Mouse (Mus musculus): ENCODE data around the gene Sdk2. TPM values are rescaled to one million over a fixed set of nuclear protein-coding genes. Genes with fewer than 3 reads are reported as not detected.

Sdk2 gene
- total RNA-seq, 2 experiments from 2014 or later = 25.5 to 26.9 TPM

DNA sequence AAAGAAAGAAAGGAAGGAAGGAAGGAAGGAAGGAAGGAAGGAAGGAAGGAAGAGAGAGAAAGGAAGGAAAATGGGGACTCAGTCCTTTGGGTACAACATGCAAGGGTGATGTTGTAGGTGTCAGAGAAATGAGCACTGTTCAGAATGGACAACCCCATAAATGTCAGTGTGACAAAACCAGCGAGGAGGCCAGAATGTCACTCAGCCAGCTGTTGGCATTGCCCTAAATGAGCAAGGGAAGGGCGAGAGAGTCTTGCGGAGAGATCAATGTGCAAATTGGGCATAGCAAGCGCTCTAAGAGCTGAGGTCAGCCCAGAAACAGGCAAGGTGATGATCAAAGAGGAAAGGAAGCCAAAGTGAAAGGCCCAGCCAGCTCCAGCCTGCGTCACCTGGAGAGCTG is 293.7 kb downstream of the Sdk2 start:
- DNase-seq (ENCODE audit: low spot score in 2 of 2) = no peak

DNA sequence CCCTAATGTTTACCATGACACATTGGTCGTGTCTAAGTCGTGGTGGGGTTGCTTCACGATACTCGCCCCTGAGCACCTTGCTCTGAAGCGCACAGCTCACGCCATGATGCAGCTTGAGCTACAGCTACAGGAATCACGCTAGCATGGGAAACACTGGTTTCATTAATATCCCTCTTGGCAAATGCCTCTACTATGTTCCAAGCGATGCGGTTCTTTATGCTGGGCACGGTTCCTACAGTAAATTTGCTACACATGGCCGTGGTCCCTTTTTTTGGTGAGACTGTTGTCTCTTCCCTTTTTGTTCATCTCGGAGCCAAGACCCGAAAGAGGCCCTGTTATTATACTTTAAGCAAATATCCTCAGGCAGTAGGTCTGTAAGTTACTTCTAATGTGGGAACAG is 295.7 kb downstream of the Sdk2 start:
- DNase-seq (ENCODE audit: low spot score in 2 of 2) = no peak

DNA sequence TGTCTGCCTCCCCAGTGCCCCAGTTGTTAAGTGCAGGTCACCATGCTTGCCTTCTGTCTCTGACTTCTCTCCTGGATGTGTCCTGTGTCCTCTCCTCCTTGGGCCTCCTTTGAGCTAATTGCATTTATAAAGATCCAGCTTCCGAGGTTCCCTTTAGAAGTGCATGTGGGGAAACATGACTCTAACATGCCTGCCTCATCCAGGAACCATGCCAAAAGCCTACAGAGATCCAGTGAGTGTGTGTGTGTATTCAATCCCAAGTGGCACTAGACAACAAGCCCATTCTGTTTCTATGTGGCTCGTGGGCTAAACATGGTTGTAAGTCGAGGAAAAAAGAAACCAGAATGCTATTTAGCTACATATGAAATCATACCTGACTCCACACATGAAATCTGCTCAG is 298.5 kb downstream of the Sdk2 start:
- DNase-seq (ENCODE audit: low spot score in 2 of 2) = no peak

DNA sequence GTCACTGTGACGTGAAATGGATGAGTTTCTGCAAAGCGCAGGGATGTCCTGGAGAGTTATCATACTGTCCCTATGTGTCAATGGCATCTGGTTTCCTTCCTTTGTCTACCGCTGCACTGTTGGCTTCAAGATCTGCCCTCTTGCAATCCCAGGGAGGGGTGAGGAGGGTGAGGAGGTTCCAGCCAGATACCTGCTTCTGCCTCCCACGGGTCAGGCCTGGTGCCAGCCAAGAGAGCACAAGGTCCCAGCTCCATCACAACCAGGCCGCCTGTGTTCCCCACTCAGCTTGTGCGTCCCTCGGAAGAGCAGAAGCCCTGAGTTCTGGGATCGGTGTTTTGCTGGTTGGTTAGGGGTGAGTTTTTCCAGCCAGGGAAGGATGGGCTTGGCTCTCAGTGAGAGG is 299.6 kb downstream of the Sdk2 start:
- no peak for DNase-seq (ENCODE audit: low spot score in 2 of 2)

DNA sequence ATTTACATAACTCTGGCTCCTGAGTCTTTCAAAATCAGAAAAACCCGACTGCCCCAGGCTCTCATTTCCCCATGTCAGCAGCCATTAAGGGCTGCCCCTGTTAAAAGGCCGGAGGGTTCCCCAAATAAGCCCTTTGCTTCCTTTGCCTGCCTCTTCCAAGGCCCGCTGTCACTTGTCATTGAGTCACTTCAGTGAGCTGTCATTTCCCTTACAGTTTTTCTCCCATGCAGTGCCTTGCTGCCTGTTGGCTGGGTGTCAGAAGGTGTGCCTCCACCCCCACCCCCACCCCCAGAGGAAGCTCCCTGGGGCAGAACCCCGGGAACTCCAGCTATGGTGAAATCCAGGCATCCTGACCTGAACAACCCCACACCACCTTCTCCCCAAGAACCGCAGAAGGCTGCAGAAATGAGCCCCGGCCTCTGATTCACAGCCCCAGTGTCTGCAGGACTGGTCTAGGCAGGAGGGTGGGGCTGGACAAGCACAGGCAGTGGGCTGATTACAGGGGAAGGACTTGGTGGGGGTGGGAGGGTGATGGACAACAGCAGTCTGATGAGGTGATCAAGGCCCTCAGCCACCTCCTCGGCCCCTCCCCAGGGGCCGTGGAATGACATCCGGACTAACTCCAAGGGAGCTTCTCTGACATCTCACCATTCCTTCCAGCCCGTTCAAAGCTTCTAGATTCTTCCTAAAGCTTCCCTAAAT is 300.4 kb downstream of the Sdk2 start:
- DNase-seq (ENCODE audit: low spot score in 2 of 2) = no peak

DNA sequence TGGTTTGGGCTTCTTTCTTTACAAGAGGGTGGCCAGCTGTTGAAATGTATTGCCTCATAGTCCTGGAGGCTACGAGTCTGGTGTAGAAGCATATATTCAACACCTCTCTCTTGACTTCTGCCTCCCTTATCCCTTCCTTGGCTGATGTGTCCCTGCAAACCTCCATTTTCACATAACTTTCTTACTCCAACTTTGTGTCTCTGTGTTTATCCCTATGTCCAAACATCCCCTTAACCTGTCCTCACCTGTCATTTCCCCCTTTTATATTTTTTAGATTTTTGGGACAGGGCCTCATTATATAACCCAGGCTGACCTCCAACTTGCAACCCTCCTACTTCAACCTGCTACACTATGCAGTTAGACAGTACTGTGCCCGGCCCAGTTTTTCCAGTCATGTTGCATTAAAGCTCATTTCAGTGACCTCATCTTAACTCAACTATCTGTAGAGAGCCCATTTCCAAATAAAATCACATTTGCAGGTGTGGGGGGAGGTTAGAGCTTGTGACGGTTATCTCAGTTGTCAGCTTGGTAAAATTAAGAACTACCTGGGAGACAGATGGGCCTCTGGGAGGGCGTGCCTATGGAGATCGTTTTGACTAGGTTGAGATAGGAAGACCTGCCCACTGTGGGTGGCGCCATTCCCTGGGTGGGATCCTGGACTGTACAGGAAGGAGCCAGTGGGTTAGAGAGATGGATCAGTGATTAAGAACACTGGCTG is 302.6 kb downstream of the Sdk2 start:
- no peak for DNase-seq (ENCODE audit: low spot score in 2 of 2)

DNA sequence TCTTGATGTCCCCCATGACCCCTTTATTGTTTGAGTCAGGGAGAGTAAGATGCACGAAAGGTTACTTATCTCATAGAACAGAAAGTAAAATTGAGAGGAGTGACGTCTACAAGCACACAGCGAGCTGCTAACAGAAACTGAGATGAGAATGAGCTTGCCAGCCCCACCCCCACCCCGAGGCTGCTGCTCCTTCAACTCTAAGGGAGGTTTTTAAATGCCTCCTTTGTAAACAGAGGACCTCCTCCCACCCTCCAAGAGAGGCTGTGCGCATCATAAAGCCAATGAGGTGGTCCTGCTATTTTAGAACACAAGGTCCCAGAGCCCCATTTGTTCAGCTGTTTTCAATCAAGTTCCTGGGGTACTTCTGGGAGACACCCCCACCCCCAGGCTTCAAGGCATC is 303.4 kb downstream of the Sdk2 start:
- DNase-seq (ENCODE audit: low spot score in 2 of 2) = no peak

DNA sequence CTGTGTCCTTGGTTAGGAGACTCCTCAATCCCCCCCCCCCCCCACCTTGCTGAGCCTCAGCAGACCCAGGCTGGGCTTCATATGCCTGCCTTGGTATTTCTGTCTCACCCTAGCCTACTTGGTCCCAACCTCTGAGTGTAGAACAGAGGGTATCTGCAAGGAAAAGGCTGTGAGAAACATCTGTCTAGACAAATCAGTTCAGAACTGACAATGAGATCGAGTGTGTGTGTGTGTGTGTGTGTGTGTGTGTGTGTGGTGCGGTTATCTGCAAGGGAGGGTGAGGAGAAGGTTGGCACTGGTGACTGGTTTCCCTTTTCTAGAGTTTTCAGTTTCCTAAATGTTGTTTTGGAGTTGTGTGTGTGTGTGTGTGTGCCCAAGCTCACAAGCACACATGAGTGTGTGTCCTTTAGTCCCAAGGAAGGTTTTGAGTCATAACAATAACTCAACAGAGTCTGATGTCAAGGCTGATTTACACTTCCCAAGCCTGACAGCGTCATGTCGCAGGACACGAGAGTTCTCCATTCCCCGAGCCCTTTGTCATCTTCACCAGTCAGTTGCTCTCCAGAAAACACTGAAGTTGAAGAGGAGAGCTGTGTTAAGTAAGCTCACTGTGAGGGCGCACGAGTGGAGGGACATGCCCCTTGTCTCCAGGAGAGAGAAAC is 304.6 kb downstream of the Sdk2 start:
- DNase-seq (ENCODE audit: low spot score in 2 of 2) = no peak

DNA sequence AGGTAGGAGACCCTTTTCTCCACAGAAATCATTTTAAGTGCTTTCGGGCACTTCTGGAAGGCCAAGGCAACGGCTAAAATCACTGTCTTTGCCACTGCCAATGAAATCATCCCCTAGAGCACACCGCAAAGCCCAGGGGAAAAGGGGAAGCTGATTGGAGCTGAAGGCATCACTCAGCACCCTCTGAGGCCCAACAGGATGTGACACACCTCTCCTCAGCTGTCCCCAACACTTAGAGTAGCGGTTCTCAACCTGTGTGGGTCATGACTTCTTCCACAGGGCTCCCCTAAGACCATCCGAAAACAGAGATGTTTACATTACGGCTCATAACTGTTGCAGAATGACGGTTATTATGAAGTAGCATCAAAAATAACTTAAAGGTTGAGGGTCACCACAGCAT is 305.2 kb downstream of the Sdk2 start:
- DNase-seq (ENCODE audit: low spot score in 2 of 2) = no peak

DNA sequence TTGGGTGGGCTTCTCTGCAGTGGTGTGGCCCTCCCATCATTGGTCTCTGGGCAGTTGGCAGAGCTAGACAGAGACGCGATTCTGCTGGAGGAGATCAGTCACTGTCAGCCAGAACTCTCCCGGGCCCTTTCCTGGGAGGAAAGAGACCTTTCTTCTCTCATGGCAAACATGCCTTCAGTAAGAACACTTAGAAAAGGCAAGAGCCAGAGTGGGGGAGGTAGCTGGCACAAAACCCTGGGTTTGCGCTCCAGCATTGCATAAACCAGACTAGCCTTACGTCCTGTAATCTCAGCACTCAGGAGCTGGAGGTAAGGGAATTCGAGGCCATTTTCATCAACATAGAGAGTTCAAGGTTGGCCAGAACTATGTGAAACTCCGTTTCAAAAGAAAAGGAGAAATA is 306.4 kb downstream of the Sdk2 start:
- DNase-seq (ENCODE audit: low spot score in 2 of 2) = no peak

DNA sequence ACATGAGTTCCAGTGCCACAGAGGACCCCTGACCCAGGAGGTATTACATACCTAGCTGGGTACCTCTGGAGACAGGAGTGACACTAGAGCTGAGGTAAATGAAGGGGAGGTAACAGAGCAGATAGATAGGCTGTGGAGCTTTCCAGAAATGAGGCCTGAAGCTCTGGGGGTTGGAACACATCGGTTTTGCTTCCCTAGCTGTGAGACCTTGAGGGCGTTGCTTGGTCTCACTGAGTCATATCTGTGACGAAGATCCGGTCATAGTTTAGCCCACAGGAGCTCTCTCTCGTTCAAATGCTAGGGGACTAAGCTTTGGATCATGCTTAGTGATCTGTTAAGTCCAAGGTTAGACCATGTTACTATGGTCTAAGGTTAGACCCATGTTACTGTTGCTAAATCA is 308.0 kb downstream of the Sdk2 start:
- no peak for DNase-seq (ENCODE audit: low spot score in 2 of 2)

DNA sequence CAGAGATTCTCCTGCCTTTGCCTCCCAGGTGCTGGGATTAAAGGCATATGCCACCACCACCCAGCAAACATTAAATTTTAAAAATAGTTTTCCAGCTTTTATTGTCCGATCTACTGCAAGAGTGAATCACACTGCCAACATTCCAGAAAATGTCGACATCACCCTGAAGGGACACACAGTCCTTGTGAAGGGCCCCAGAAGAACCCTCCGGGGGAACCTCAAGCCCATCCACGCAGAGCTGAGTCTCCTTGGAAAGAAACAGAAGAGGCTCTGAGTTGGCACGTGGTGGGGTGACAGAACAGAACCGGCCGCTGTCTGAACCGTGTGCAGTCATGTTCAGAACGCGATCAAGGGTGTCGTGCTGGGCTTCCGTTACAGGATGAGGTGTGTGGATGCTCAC is 310.3 kb downstream of the Sdk2 start:
- no peak for DNase-seq (ENCODE audit: low spot score in 2 of 2)

DNA sequence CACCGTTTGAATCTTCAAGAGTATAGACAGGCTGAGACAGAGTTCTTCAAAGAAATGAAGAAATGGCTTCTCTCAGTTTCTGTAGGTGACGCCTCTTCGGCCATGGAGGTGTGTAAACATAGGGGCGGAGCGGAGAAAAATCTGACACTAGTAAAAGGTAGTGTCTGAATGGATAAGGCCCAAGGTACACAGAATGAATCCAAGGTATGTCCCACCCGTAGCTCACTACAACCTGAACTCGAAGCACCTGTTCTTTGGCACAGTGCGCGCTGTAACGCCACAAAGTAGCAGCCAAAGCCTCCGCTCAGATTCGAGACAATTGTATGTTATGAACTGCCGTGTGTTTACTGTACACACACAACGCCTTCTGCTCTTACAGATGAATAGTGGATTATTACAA is 311.0 kb downstream of the Sdk2 start:
- no peak for DNase-seq (ENCODE audit: low spot score in 2 of 2)

DNA sequence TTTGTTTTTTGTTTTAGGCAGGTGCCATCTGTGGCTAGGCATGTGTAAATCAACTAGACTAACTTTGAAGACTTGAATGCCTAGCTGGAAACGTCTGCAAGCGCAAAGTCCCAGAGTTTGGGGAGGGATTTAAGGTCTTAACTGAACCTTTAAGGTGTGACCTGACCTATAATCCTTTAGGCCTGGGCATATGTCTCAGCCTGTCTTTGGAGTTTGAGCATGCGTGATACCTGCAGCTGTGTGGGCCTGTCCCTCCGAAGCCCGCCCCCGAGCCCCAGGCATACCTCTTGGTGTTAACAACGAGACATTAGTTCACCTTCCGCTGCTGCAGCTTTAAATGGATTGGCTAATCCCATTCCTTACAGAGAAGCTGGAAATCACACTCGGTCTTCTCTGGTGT is 312.0 kb downstream of the Sdk2 start:
- no peak for DNase-seq (ENCODE audit: low spot score in 2 of 2)

DNA sequence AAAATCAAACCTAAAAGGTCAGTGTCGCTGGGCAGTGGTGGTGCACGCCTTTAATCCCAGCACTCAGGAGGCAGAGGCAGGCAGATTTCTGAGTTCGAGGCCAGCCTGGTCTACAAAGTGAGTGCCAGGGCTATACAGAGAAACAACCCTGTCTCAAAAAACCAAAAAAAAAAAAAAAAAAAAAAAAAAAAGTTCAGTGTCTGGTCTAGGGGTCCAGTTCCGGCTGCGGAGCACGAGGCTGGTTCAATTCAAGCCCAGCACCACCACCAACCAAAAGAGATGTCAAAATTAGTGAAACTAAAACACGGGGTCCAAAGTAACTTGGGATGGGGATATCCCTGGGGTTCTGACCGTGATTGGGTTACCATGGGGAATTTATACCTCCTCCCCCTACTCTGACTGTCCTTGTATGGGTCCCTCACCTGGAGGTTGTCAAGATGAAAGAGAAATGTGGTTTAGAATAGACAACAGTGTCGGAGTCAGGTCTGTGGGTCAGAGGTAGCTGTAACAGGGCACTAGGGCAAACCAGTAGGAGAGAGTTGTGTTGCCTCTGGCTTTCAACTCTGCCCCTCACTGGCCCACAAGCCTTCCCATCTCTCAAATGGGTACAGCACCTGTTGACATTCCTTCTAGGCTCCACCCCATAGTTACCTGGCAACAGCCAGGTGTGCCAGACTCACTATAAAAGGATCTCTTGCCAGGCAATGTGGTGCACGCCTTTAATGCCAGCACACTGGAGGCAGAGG is 314.0 kb downstream of the Sdk2 start:
- DNase-seq (ENCODE audit: low spot score in 2 of 2) = no peak

DNA sequence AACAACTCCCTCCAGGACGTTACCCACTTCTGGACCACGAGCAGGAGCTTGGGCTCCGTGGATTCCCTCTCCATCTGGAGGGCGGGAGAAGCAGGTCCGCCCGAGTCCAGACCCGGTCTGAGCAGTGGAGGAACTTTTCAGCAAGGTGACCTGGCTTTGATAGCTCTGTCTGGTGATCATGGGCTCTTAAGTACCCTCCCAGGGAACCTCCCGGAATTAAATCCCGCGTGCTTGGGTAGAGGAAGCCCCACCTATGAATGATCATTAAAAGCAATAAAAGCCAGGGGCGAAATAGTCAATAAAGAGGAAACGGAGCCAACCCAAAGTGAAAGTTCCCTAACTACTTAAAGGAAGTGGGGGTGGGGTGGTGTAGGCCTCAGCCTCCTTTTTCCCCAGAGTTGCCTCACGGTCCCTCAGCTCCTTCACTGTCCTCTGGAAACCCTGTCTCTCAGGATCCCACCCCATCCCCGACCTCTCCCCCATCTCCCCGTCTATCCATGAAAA is 314.6 kb downstream of the Sdk2 start:
- DNase-seq (ENCODE audit: low spot score in 2 of 2) = no peak

DNA sequence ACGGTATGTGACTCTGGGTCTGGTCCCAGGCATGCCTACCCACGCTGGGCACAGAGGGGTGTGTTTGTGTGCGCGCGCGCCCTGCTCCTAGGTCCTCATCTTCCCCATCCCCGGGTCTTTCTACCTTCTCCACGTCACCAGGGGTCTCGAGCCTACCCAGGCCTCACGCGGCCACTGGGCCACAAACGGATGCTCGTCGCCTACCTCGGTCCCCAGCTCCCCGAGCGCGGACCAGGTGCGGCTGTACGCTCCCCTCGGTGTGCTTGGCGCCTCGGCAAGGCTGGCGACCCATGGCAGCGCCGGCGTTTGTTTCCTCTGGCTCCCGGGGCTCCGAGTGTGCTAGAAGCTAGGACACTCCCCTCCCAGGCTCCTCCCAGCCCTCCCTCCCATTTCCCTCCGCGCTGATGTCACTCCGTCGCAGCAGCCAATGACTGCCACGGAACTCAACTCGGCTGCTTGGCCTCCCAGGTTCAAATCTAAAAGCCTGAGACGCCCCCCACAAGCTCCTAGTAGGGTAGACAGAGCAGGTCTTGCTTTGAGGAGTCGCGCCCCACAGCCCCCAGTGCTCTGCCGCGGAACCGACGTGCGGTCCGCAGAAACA is 315.3 kb downstream of the Sdk2 start, which contains the start of gene Cdc42ep4:
TSS of gene Cdc42ep4 (minus strand) at position 398 of the 601 bp plus-strand sequence.
- DNase-seq (ENCODE audit: low spot score in 2 of 2) = peak; percentile 70 to 80

DNA sequence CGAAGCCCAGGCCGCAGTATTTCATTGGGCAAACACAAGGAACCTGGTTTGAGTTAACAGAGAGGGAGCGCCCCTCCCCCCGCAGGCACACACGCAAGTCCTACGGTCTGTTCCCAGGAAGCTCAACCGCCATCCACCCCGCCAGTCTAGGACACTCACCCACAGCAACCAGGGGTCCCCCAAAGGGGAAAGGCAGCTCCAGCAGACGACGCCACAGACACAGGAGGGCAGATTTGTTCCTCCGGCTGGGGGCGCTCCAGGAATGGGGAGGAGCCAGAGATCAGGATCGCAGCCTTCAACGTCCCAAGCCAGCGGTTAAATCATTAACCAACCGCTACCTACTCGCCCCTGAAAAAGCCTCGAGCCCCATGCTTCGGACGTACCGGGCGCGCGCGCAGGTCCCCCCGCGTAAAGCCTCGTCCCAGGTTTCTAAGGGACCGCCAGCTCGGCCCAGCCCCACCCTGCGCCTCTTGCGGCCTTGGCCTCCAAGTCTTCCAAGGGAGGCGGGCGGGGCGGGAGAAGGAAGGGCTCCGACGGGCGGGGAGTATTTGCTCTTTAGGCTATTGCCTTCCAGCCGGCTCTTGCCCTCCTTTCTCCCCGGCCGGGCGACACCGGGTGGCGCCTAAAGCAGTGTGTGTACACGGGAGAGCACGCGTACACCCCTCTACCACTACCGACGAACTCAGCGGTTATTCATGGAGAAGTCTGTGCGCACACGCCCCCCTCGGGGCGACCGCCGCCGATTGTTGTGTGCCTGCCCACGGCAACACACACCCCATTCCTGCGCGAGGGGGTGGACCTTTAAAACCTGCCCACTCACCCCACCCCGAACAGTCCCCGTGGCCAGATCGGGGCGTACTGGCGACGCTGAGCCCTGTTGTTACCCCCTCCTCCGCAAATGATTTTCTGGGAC is 316.0 kb downstream of the Sdk2 start:
- peak; percentile 82 to 83 for DNase-seq (ENCODE audit: low spot score in 2 of 2)

DNA sequence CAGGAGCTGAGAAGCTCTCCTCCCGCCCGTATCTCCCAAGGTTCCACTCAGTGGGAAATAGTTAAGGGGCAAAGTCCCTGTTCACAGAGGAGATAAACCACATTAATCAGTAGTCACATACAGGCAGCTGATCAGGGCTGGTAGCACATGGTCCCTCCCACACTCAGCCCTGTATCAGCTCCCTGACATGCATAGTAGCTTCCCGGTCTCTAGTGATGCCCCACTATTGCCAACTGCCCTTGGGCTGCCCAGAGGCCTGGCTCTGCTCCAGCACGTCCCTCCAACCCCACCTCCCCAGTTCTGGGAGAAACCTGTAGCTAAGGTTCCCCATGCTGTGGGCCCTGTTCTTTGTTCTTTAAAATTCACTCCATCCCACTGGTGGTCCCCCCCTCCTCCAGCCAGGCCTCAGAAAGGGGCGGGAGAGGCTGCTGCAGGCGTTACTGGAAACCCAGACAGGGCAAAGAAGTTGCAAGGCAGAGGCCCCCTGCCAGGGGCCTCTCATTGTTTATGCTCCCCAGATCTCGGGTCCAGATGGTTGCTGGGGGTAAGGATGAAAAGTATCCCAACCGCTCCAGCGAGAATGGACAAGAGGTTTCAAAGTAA is 317.0 kb downstream of the Sdk2 start:
- peak in 1 of 2 experiments; percentile 58 for DNase-seq (ENCODE audit: low spot score in 2 of 2)

Measured in layer of hippocampus, postnatal 10 days (tissue).